Mouse (Mus musculus): Measurements from ENCODE around the gene Chst11.

Gene Chst11

GRCm38 (mm10) chr10:82984950-82985699 is at the start of gene Chst11:
Gene Chst11, plus strand, starts transcription at chr10:82985498.
- peak; percentile 71 for DNase-seq (ENCODE audit: low read depth, low spot score)

GRCm38 (mm10) chr10:82935774-82936173 is 49.5 kb upstream of the Chst11 start:
- DNase-seq (ENCODE audit: low read depth, low spot score): no peak

- no peak for DNase-seq (ENCODE audit: low read depth, low spot score)
Measured at GRCm38 (mm10) chr10:82953415-82953814, 31.9 kb upstream of the Chst11 start.

- DNase-seq (ENCODE audit: low read depth, low spot score): peak; percentile 47
Measured at GRCm38 (mm10) chr10:82955117-82955516, 30.2 kb upstream of the Chst11 start.

GRCm38 (mm10) chr10:82958218-82958761 is 27.0 kb upstream of the Chst11 start:
- DNase-seq (ENCODE audit: low read depth, low spot score): no peak

GRCm38 (mm10) chr10:82959316-82959715 is 26.0 kb upstream of the Chst11 start:
- no peak for DNase-seq (ENCODE audit: low read depth, low spot score)

GRCm38 (mm10) chr10:82961302-82961701 is 24.0 kb upstream of the Chst11 start:
- peak; percentile 52 for DNase-seq (ENCODE audit: low read depth, low spot score)

- DNase-seq (ENCODE audit: low read depth, low spot score): no peak
Measured at GRCm38 (mm10) chr10:82962018-82962417, 23.3 kb upstream of the Chst11 start.

GRCm38 (mm10) chr10:82962472-82963020 is 22.8 kb upstream of the Chst11 start:
- no peak for DNase-seq (ENCODE audit: low read depth, low spot score)

- no peak for DNase-seq (ENCODE audit: low read depth, low spot score)
Measured at GRCm38 (mm10) chr10:82964491-82964890, 20.8 kb upstream of the Chst11 start.

- no peak for DNase-seq (ENCODE audit: low read depth, low spot score)
Measured at GRCm38 (mm10) chr10:82966672-82967071, 18.6 kb upstream of the Chst11 start.

- DNase-seq (ENCODE audit: low read depth, low spot score): no peak
Measured at GRCm38 (mm10) chr10:82969612-82970011, 15.7 kb upstream of the Chst11 start.

- no peak for DNase-seq (ENCODE audit: low read depth, low spot score)
Measured at GRCm38 (mm10) chr10:82971549-82971948, 13.7 kb upstream of the Chst11 start.

- DNase-seq (ENCODE audit: low read depth, low spot score): peak; percentile 29
Measured at GRCm38 (mm10) chr10:82974201-82974600, 11.1 kb upstream of the Chst11 start.

GRCm38 (mm10) chr10:82974627-82975177 is 10.6 kb upstream of the Chst11 start:
- DNase-seq (ENCODE audit: low read depth, low spot score): no peak

- DNase-seq (ENCODE audit: low read depth, low spot score): no peak
Measured at GRCm38 (mm10) chr10:82975806-82976205, 9.5 kb upstream of the Chst11 start.

- no peak for DNase-seq (ENCODE audit: low read depth, low spot score)
Measured at GRCm38 (mm10) chr10:82982286-82982685, 3.0 kb upstream of the Chst11 start.

- DNase-seq (ENCODE audit: low read depth, low spot score): peak; percentile 39
Measured at GRCm38 (mm10) chr10:82985700-82986131, 418 bp downstream of the Chst11 start.

- peak; percentile 32 for DNase-seq (ENCODE audit: low read depth, low spot score)
Measured at GRCm38 (mm10) chr10:82986251-82986992, 1.1 kb downstream of the Chst11 start.

- no peak for DNase-seq (ENCODE audit: low read depth, low spot score)
Measured at GRCm38 (mm10) chr10:82986993-82987349, 1.7 kb downstream of the Chst11 start.

GRCm38 (mm10) chr10:82987394-82987793 is 2.1 kb downstream of the Chst11 start:
- DNase-seq (ENCODE audit: low read depth, low spot score): no peak

GRCm38 (mm10) chr10:82989418-82990025 is 4.2 kb downstream of the Chst11 start:
- no peak for DNase-seq (ENCODE audit: low read depth, low spot score)
